Mouse (Mus musculus): ENCODE measurements at regions not wholly inside any gene's neighbourhood (a gene's known extent, or its start where the extent isn't known, plus 50 kb on each side); places are given as distances from the start of the nearest gene placed in this dataset.

GRCm38 (mm10) chr11:112979413-112979812 lies 197.4 kb downstream of the Sox9 start:
- in situ Hi-C loops (cut with MboI; ENCODE audit: low pct_ligation_motif_present, low pct_unique_long_range_greater_than_20kb, low sequenced_read_pairs): no loop called here
- 0 out of 4 replicates have a peak, but pooled peaks cover 0 to 3% of the 10 kb centered on the region in 2 experiments for H3K4me1 ChIP-seq (ENCODE audit: control insufficient read depth in 1 of 2, insufficient read depth in 2 of 2)
- no peak for DNase-seq (ENCODE audit: extremely low read depth)
- no peaks in the 10 kb centered on the region for H3K9me3 ChIP-seq (replicated peaks; ENCODE audit: low read length)
- H3K36me3 ChIP-seq (replicated peaks in 1 of 2; ENCODE audit: control insufficient read depth in 1 of 2, insufficient read depth in 1 of 2, low read length in 1 of 2): no peaks in the 10 kb centered on the region
- dilution Hi-C loops (cut with MboI; ENCODE audit: extremely low pct_ligation_motif_present, extremely low pct_unique_long_range_greater_than_20kb, low sequenced_read_pairs): no loop called here
- H3K4me3 ChIP-seq (replicated peaks in 1 of 3; ENCODE audit: low read depth in 2 of 3, low read length in 2 of 3, poor library complexity in 1 of 3): no peak overlapping the region
- no peak overlapping the region for H3K4me2 ChIP-seq (ENCODE audit: insufficient read depth, low read depth, poor library complexity, severe bottlenecking)
- H3K79me2 ChIP-seq (replicated peaks; ENCODE audit: control insufficient read depth, extremely low read depth, insufficient read depth, poor library complexity, severe bottlenecking): no peaks in the 10 kb centered on the region
- TF ChIP-seq HCFC1 (IDR thresholded peaks at IDR 0.05; ENCODE audit: low read depth, low read length) (no peak), SIN3A (IDR thresholded peaks at IDR 0.05; ENCODE audit: low read length) (no peak), IRF4 (IDR thresholded peaks at IDR 0.05; ENCODE audit: low read depth, low read length) (no peak), NRF1 (IDR thresholded peaks at IDR 0.05; ENCODE audit: low read depth, low read length) (no peak), MXI1 (IDR thresholded peaks at IDR 0.05; ENCODE audit: low read depth, low read length) (no peak), E2F4 (IDR thresholded peaks at IDR 0.05; ENCODE audit: insufficient replicate concordance, low read depth, low read length) (no peak), ZKSCAN1 (IDR thresholded peaks at IDR 0.05; ENCODE audit: borderline replicate concordance, low read depth, low read length) (no peak), USF2 (conservative IDR thresholded peaks at IDR 0.05; ENCODE audit: low read depth, low read length) (no peak), KAT2A (IDR thresholded peaks at IDR 0.05; ENCODE audit: insufficient replicate concordance, low read length) (no peak), USF1 (IDR thresholded peaks at IDR 0.05; ENCODE audit: low read depth, low read length) (no peak), ELF1 (IDR thresholded peaks at IDR 0.05; ENCODE audit: low read depth, low read length) (no peak), MYC (IDR thresholded peaks at IDR 0.05; ENCODE audit: low read depth, low read length) (no peak), ETS1 (conservative IDR thresholded peaks at IDR 0.05; ENCODE audit: low read depth, low read length) (no peak), JUN (IDR thresholded peaks at IDR 0.05; ENCODE audit: insufficient read depth, low read depth, low read length) (no peak), NELFE (IDR thresholded peaks at IDR 0.05; ENCODE audit: low read depth, low read length) (no peak), RCOR1 (conservative IDR thresholded peaks at IDR 0.05; ENCODE audit: low read depth, low read length) (no peak), MAZ (IDR thresholded peaks at IDR 0.05; ENCODE audit: low read depth, low read length) (no peak), BHLHE40 (IDR thresholded peaks at IDR 0.05; ENCODE audit: low read depth, low read length) (no peak)
- H3K27ac ChIP-seq (ENCODE audit: insufficient read depth, low read depth): no peak overlapping the region
- no peak overlapping the region for H3K9ac ChIP-seq (ENCODE audit: insufficient read depth, low read depth)
- H3K27me3 ChIP-seq (replicated peaks): no peaks in the 10 kb centered on the region

GRCm38 (mm10) chr11:112982165-112982801 lies 200.3 kb downstream of the Sox9 start:
- TF ChIP-seq MXI1 (IDR thresholded peaks at IDR 0.05; ENCODE audit: low read depth, low read length): no peak
- TF ChIP-seq ZMIZ1 (IDR thresholded peaks at IDR 0.05; ENCODE audit: low read depth, low read length): no peak
- no peak for TF ChIP-seq HCFC1 (IDR thresholded peaks at IDR 0.05; ENCODE audit: low read depth, low read length)
- TF ChIP-seq E2F4 (IDR thresholded peaks at IDR 0.05; ENCODE audit: insufficient replicate concordance, low read depth, low read length): no peak
- no peak for TF ChIP-seq PAX5 (IDR thresholded peaks at IDR 0.05; ENCODE audit: low read length)
- TF ChIP-seq MEF2A (IDR thresholded peaks at IDR 0.05; ENCODE audit: borderline replicate concordance, low read depth, low read length): no peak
- TF ChIP-seq RCOR1 (conservative IDR thresholded peaks at IDR 0.05; ENCODE audit: low read depth, low read length): no peak
- no peak for TF ChIP-seq ETS1 (conservative IDR thresholded peaks at IDR 0.05; ENCODE audit: low read depth, low read length)
- TF ChIP-seq MAX (IDR thresholded peaks at IDR 0.05; ENCODE audit: low read length): no peak
- TF ChIP-seq JUN (IDR thresholded peaks at IDR 0.05; ENCODE audit: insufficient read depth, low read depth, low read length): no peak
- no peak overlapping the region for H3K4me3 ChIP-seq (replicated peaks in 1 of 3; ENCODE audit: low read depth in 2 of 3, low read length in 2 of 3, poor library complexity in 1 of 3)
- in situ Hi-C loops (cut with MboI; ENCODE audit: low pct_ligation_motif_present, low pct_unique_long_range_greater_than_20kb, low sequenced_read_pairs) (no loop called here), dilution Hi-C loops (cut with MboI; ENCODE audit: extremely low pct_ligation_motif_present, extremely low pct_unique_long_range_greater_than_20kb, low sequenced_read_pairs) (no loop called here)
- H3K27ac ChIP-seq (ENCODE audit: insufficient read depth, low read depth): no peak overlapping the region
- H3K9me3 ChIP-seq (replicated peaks; ENCODE audit: low read length): no peaks in the 10 kb centered on the region
- no peaks in the 10 kb centered on the region for H3K36me3 ChIP-seq (replicated peaks in 1 of 2; ENCODE audit: control insufficient read depth in 1 of 2, insufficient read depth in 1 of 2, low read length in 1 of 2)
- no peak overlapping the region for H3K4me2 ChIP-seq (ENCODE audit: insufficient read depth, low read depth, poor library complexity, severe bottlenecking)
- no peak for DNase-seq (ENCODE audit: extremely low read depth)
- no peak overlapping the region for H3K9ac ChIP-seq (ENCODE audit: insufficient read depth, low read depth)
- H3K79me2 ChIP-seq (replicated peaks; ENCODE audit: control insufficient read depth, extremely low read depth, insufficient read depth, poor library complexity, severe bottlenecking): no peaks in the 10 kb centered on the region
- no peaks in the 10 kb centered on the region for H3K27me3 ChIP-seq (replicated peaks)
- H3K4me1 ChIP-seq (ENCODE audit: control insufficient read depth in 1 of 2, insufficient read depth in 2 of 2): peaks cover 0 to 14% of the 10 kb centered on the region in 2 experiments; a peak in 2 of 4 replicates
